Mouse (Mus musculus) c-Kit-positive CD71-positive TER-119-positive erythroid progenitor cells, embryonic 14.5 days (primary cell): ENCODE data around the gene Ppp2r2c.
"Not testable (repeated sequence)": the region's sequence is repeated elsewhere in the genome, so short reads cannot be mapped to it uniquely, and the experiment has no call there.

Experiments
- DNase-seq: peaks from one replicate; pipeline ENCODE4 v3.0.0-alpha.2; 2013; ENCODE audit warnings: low spot score

Ppp2r2c gene

GRCm38 (mm10) chr5:36933383-36933782, 65.1 kb downstream of the Ppp2r2c start:
- no peak for DNase-seq

DNA sequence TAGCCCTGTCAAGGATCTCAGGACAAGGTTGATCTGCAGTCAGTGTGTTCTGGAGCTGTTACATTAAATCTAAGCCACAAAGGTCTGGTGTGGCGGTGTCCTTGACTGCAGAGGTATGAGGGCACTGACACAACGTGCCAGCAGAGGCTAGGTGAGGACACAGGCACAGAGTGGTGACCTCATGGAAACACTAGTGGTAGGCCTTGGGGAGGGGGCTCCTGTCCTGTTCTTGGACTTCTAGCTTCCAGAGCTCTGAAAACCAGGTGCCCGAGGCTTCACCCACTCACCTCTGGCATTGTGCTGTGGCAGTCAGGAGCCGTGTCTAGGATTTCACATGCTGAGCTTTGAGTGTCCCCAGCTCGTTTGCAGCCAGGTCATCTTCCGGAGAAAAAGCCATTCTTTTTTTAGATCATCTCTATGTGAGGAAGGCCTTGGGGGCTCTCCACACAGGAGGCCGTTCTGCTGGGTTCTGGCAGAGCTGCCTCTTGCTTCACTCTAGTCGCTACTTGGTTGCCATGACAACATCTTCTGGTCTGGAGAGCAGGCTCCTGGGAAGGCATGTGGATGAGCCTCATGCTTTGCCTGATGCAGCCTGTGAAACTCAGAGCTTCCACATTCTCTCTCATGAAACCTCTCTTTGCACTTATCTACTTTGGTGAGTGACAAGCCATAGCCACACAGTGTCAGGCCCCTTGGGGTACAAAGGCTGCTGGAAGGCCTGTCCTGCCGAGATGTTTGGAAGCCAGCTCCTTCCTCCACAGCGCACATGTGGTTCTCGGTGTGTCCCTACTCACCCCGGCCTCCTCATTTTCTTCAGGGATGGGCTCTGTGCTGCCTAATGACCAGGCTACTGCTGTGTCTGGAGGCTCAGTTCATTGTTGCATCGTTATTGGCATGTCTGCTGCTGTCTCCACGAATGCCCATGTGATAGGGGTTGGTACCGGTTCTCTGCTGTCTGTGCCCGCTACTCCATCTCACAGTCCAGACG, 67.5 kb downstream of the Ppp2r2c start:
- DNase-seq: no peak

DNA sequence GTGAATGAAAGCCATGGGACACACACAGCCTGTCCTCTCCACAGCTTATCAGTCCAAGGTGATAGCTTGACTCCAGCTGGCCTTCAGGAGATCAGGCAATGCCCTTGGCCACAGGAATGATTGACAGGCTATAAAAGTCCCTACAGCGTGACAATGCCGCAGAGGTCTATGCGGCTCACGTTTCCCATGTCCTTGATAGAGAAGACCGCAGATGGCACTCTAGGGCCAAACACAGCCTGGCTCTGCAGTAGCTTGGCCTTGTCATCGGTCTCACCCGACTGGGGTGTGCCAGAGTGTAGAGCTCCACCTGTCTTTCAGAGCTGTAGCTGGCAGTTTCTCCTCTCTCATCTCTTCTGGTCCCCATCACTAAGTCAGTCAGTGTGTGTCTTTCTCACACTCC, 68.2 kb downstream of the Ppp2r2c start:
- no peak for DNase-seq

GRCm38 (mm10) chr5:36938021-36938420, 69.7 kb downstream of the Ppp2r2c start:
- no peak for DNase-seq

DNA sequence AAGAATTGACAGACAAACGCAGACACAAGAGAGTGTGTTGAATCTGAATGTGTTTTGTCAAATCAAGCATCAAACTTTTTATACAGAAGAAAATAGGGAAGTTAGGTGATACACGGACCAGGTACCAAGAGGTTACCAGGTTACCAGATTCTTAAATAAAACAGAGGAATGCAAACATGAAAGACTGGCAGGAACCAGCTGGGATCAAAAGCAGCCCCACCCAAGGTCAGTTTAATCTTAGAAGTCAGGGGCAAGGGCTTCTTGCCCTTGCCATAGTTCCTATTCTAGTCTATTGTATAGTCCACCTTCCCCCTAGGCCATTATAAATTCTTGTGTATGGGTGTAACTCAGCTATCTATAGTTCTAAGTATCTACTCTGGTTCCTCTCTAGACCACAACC, 70.7 kb downstream of the Ppp2r2c start:
- not testable (repeated sequence) for DNase-seq

DNA sequence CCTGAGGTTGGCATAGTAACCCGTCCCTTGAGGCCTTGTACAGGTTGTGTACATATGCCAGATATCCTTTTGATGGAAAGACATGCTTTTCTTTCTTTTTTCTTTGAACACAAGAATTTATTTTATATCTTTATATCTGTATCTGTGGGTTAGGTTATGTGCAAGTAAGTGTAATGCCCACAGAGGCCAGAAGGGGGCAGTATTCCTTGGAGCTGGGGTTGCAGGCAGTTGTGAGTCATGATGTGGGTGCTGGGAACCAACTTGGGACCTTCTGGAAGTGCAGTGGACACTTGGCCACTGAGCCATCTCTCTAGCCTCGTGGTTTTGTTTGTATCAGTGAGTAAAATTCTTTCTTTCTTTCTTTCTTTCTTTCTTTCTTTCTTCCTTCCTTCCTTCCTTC, 74.1 kb downstream of the Ppp2r2c start:
- no peak for DNase-seq

DNA sequence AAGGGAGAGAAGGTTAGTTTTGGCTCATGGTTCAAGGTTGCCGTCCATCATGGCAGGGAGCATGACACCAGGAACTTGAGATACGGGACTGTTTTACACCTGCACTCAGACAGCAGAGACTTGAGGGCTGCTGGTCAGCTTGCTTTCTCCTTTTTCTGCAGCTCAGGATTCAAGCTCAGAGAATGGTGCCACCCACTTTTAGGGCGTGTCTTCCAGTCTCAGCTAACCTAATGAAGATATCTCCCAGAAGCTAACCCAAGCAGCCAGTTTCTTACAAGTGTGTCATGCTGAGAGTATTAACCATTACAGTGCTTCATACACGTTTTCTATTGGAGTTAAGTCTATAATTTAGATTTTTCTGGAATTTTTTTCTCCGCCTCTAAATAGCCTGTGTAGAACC, 76.2 kb downstream of the Ppp2r2c start:
- DNase-seq: no peak

DNA sequence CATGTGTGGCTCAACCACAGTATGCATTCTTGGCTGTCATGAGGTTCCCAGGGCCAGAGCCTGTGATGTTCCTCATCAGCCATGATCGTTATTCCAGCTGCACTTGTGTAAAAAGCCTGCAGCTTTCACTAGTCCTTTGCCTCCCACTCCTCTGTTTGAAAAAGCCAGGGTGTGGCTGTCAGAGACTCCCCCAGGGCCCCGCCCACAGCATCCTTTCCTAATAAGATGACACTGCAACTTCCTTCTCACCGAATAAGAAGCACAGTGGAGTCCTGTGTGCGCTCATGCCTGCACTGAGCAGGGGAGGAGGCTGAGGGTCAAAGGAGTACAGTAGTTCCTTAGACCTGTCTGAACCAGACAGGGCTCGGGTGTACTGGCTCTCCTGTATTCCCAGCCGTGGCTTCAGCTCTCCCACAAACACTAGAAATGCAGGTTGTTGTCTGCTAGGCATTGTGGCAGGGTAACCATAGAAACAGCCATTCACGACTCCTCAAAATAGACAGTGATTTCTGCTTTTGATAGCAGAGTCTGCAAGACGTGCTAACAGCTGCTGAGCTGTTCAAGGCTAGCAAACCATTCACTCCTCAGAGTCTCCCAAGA, 76.9 kb downstream of the Ppp2r2c start:
- DNase-seq: no peak

DNA sequence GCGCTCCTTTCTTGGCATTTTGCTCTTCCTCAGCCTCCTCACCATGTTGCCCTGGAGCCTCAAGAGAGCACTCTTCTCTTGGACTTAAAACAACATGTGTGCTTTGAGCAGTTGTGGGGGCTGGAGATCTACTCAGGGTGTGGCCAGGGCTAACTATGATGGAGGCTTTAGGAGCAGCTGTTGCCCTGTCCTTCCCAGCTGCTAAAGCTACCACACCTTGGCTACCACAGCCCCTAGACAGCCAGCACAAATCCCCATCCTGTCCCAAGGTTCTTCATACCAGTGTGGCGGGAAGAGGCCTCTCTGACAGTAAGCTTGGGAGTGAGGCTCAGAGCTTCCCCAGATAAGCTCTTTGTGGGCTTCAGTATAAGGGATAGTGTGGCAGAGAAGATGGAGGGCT, 77.4 kb downstream of the Ppp2r2c start:
- DNase-seq: no peak

DNA sequence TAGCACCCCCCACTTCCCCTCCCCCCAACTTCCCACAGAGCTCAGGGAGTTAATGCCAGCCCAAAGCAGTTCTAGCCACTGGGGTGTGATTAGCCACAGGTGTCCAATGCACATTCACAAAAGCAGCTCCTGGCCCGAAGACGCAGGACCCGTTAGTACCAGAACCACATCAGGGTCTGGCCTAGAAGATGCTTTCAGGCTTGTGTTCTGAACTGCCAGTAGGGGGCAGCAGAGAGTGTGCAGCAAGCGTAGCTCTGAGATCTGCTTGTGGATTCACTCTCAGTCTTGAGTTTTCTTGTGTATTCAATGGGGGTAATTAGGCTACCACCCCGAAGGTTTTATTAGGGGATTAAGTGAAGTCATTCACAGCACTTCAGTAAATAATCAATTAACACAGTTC, 78.1 kb downstream of the Ppp2r2c start:
- DNase-seq: peak; percentile 31

GRCm38 (mm10) chr5:36948831-36949230, 80.5 kb downstream of the Ppp2r2c start:
- DNase-seq: peak; percentile 28

DNA sequence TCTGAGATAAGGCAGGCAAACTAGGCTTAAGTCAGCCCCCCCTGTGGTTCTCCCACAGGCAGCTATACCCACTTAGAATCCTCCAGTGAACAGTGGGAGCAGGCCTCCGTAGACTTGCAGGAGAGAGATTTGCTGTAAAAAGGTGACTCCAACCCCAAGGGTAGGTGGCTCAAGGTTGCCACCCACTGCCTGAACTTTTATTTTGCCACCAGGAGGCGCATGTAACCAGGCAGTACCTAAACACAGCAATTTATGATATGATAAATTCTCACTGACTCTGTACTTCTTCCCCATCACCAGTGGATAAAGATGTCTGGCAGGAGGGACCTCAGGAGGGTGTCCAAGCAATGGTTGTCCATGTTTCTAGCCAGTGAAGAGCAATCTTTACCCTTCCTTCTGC, 82.6 kb downstream of the Ppp2r2c start:
- no peak for DNase-seq

DNA sequence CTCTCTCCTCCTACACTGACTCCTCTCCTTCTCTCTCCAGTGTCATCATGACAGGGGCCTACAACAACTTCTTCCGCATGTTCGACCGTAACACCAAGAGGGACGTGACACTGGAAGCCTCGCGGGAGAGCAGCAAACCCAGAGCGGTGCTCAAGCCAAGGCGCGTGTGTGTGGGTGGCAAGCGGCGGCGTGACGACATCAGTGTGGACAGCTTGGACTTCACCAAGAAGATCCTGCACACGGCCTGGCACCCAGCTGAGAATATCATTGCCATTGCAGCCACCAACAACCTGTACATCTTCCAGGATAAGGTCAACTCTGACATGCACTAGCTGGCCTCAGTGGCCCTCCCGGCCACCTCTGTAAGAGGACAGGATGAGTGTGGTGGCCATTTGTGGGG, 84.0 kb downstream of the Ppp2r2c start:
- no peak for DNase-seq

DNA sequence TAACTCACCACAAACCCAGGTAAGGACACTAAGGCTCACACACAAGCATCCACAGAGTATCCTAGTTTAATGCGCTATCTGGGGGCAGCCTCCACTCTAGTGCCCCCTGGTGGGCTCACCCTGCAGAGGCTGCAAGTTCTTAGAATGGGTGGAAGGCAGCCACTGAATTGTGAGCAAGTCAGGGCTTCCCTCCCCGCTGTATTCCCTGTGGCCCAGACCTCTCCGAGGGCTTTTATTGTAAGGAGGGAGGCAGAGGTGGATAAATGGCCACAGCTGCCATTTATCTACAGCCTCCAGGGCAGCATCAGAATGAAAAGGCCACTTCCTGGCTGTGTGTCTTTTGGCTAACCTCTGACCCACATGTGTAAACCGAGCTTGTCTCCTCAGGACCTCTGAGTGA, 87.1 kb downstream of the Ppp2r2c start:
- DNase-seq: peak; percentile 7

DNA sequence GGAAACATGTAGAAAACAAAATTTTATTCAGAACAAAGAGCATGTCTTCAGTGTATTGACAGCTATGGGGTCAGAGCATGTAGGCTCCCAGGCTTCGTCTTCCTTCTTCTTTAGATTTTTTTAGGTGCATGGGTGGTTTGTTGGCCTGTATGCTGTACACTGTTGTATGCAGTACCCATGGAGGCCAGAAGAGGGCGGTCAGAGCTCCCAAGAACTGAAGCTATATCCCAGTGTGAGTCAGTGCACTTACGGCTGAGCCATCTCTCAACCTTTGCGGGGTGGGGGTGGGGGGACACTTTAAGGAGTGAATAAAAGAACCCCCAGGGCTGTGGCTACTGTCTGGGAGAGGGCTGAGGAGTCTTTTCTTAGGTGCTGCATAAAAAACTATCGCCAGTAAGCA, 90.5 kb downstream of the Ppp2r2c start:
- peak; percentile 39 for DNase-seq

- DNase-seq: no peak
These were observed 92.2 kb downstream of the Ppp2r2c start for GRCm38 (mm10) chr5:36960501-36960900.

- DNase-seq: no peak
These were observed 103.3 kb downstream of the Ppp2r2c start for GRCm38 (mm10) chr5:36971587-36971986.

DNA sequence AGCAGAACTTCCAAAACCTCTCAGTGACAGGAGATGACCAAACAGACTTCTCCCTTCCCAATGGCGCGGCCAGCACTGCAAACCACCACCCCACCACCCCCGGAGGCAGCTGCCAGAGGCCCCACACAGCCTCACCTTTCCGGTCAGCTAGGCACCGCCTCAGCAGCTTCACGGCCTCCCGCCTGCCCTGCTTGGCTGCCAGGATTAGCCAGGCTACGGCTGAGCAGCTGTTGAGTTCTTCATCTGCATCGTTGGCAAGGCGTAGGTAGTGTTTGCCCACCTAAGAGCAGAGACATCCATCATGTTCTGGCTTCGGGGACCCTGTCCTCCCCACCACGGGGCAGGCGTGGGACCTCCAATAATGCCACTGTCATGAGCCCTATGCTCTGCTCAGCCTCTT, 107.0 kb downstream of the Ppp2r2c start:
- no peak for DNase-seq

GRCm38 (mm10) chr5:36977809-36978208, 109.5 kb downstream of the Ppp2r2c start:
- no peak for DNase-seq

DNA sequence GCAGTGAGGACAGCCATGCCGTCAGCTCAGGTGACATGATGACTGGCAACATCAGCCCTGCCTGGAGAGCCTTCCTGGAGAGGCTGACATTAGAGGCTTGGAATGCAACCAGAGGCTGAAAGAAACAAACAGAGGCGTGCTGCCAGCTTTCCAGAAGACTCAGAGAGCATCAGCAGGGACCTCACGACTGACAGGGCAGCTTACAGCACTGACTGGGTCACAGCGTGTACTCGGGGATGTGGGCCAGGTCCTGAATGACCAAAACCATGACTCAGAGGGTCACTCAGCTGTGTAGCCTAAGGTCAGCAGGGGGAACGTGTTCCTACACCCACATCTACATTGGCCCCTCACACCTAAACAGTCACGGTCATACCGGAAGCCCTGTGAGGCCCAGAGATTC, 110.7 kb downstream of the Ppp2r2c start:
- DNase-seq: no peak

GRCm38 (mm10) chr5:36979631-36980030, 111.3 kb downstream of the Ppp2r2c start:
- DNase-seq: no peak

DNA sequence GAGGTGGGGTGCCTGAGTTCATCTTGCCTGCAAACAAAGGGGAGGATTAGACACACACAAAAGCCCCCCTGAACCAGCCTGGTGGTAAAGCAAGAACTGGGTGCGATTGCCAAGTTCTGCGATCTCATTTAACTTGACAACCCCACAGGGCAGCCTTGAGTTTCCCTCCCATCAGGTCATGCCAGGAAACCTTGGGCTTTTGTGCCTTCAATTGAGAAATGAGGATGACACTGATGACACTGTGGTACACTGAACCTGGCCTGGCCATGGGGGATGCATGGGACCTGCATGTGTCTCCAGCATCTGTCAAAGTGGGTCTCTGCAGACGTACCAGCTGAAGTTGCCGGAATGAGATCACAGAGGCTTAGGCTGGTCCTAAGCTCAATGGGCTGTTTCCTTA, 114.0 kb downstream of the Ppp2r2c start:
- DNase-seq: no peak

GRCm38 (mm10) chr5:36986617-36987016, 118.3 kb downstream of the Ppp2r2c start:
- no peak for DNase-seq
